ENCODE assay signal across 8 mouse cellular contexts in genomic region chr8:105637601-105638041, GRCm38 (mm10). TPM values are rescaled to one million over a fixed set of nuclear protein-coding genes. Genes with fewer than 3 reads are reported as not detected.
DNase-seq lines count a peak whose midpoint lies in the region; ATAC-seq lines count a peak whose summit lies in the region.

No protein-coding gene starts in this region.

- intact Hi-C loops in heart, postnatal 36 days (cut with DNase I): loop anchor here (2.0 to 5.0 kb wide), 2 partner anchors 50 to 63 kb away; partner anchors contain the start of genes Acd, Carmil2 and Pard6a

- H3K4me1 ChIP-seq in heart, embryonic 15.5 days (replicated peaks): peaks cover 30% of the 10 kb centered on the region
- H3K4me1 ChIP-seq in embryonic facial prominence, embryonic 13.5 days: peaks cover 27% of the 10 kb centered on the region
- H3K4me1 ChIP-seq in limb, embryonic 13.5 days: peaks cover 28% of the 10 kb centered on the region
- peaks cover 25% of the 10 kb centered on the region for H3K4me1 ChIP-seq in neural tube, embryonic 14.5 days (ENCODE audit: control insufficient read depth, insufficient read depth, low read length)

- peak overlapping the region; percentile 83 for H3K4me2 ChIP-seq in heart, embryonic 15.5 days
- peak overlapping the region; percentile 82 for H3K4me2 ChIP-seq in embryonic facial prominence, embryonic 13.5 days
- H3K4me2 ChIP-seq in limb, embryonic 13.5 days (replicated peaks): peak overlapping the region; percentile 86
- H3K4me2 ChIP-seq in neural tube, embryonic 14.5 days (ENCODE audit: low read depth, low read length): peak overlapping the region; percentile 88

- peak overlapping the region; percentile 100 for H3K27ac ChIP-seq in heart, embryonic 15.5 days
- peak overlapping the region; percentile 100 for H3K27ac ChIP-seq in embryonic facial prominence, embryonic 13.5 days
- H3K27ac ChIP-seq in limb, embryonic 13.5 days: peak overlapping the region; percentile 100
- peak overlapping the region; percentile 100 for H3K27ac ChIP-seq in neural tube, embryonic 14.5 days (ENCODE audit: low read depth, low read length)

- H3K27me3 ChIP-seq in heart, embryonic 15.5 days: no peaks in the 10 kb centered on the region
- H3K27me3 ChIP-seq in embryonic facial prominence, embryonic 13.5 days: no peaks in the 10 kb centered on the region
- no peaks in the 10 kb centered on the region for H3K27me3 ChIP-seq in limb, embryonic 13.5 days
- no peaks in the 10 kb centered on the region for H3K27me3 ChIP-seq in neural tube, embryonic 14.5 days (ENCODE audit: control insufficient read depth, insufficient read depth, low read length)

- H3K9ac ChIP-seq in heart, embryonic 15.5 days: peak overlapping the region; percentile 99
- H3K9ac ChIP-seq in embryonic facial prominence, embryonic 13.5 days: peak overlapping the region; percentile 100
- H3K9ac ChIP-seq in limb, embryonic 13.5 days: peak overlapping the region; percentile 99
- peak overlapping the region; percentile 100 for H3K9ac ChIP-seq in neural tube, embryonic 14.5 days (replicated peaks; ENCODE audit: low read depth, low read length)

- no peaks in the 10 kb centered on the region for H3K9me3 ChIP-seq in heart, embryonic 15.5 days (replicated peaks)
- no peaks in the 10 kb centered on the region for H3K9me3 ChIP-seq in embryonic facial prominence, embryonic 13.5 days
- H3K9me3 ChIP-seq in limb, embryonic 13.5 days: no peaks in the 10 kb centered on the region
- H3K9me3 ChIP-seq in neural tube, embryonic 14.5 days (ENCODE audit: control insufficient read depth, low read length): no peaks in the 10 kb centered on the region

- no peak for ATAC-seq in heart, embryonic 15.5 days (replicated peaks; ENCODE audit: insufficient number of reproducible peaks, insufficient read depth, low FRiP score, low read depth)
- ATAC-seq in embryonic facial prominence, embryonic 13.5 days (ENCODE audit: insufficient number of reproducible peaks, insufficient read depth, low FRiP score, low TSS enrichment, low read depth): no peak
- 0 out of 2 replicates have a peak, but pooled peaks have one; percentile 20 for ATAC-seq in limb, embryonic 13.5 days (ENCODE audit: low FRiP score, low read depth)
- no peak for ATAC-seq in neural tube, embryonic 14.5 days (ENCODE audit: low read depth)
- ATAC-seq in cerebellum, adult (ENCODE audit: insufficient number of reproducible peaks, low FRiP score, low TSS enrichment): no peak

- DNase-seq in heart, postnatal 36 days: no peak
- peak; percentile 41 for DNase-seq in ES-CJ7 (ENCODE audit: low read depth, low spot score)
- no peak for DNase-seq in layer of hippocampus, adult 11-12 months (ENCODE audit: low spot score)

- no peaks in the 10 kb centered on the region for H3K36me3 ChIP-seq in heart, embryonic 15.5 days
- H3K36me3 ChIP-seq in embryonic facial prominence, embryonic 13.5 days: no peaks in the 10 kb centered on the region
- H3K36me3 ChIP-seq in limb, embryonic 13.5 days: no peaks in the 10 kb centered on the region
- H3K36me3 ChIP-seq in neural tube, embryonic 14.5 days (ENCODE audit: control insufficient read depth, insufficient read depth, low read length): no peaks in the 10 kb centered on the region

- WGBS in heart, embryonic 15.5 days: under 1% methylated on average over 11 of the region's 11 CpGs
- WGBS in embryonic facial prominence, embryonic 13.5 days: under 1% methylated on average over 11 of the region's 11 CpGs
- WGBS in limb, embryonic 13.5 days: under 1% methylated on average over 11 of the region's 11 CpGs
- 0% methylated on average over 11 of the region's 11 CpGs for WGBS in neural tube, embryonic 14.5 days

- peak overlapping the region; percentile 97 for H3K4me3 ChIP-seq in heart, embryonic 15.5 days
- peak overlapping the region; percentile 88 for H3K4me3 ChIP-seq in embryonic facial prominence, embryonic 13.5 days
- H3K4me3 ChIP-seq in limb, embryonic 13.5 days: peak overlapping the region; percentile 89
- peak overlapping the region; percentile 93 for H3K4me3 ChIP-seq in neural tube, embryonic 14.5 days (ENCODE audit: low read depth, low read length)

RNA-seq across cellular contexts. Expression of gene Agrp, which starts 0.4 kb away (rescaled TPM):
- polyA plus RNA-seq in heart, embryonic 15.5 days (2015; fragmentation: Nextera tagmentation; extraction: Ambion mirVana): 0.24 and 0.29 TPM in 2 replicates
- total RNA-seq in heart, postnatal 36 days (2021): not detected
- polyA plus RNA-seq in embryonic facial prominence, embryonic 13.5 days (2015; fragmentation: Nextera tagmentation; extraction: Ambion mirVana): 0.90 and 2.1 TPM in 2 replicates
- 1.9 and 2.0 TPM in 2 replicates for polyA plus RNA-seq in limb, embryonic 13.5 days (2015; fragmentation: Nextera tagmentation; extraction: Ambion mirVana)
- 0.71 and 1.3 TPM in 2 replicates for polyA plus RNA-seq in neural tube, embryonic 14.5 days (2014; fragmentation: Nextera tagmentation; extraction: Ambion mirVana)

RNA-seq across cellular contexts. Expression of gene Ctcf, which starts 1.3 kb away (rescaled TPM):
- polyA plus RNA-seq in heart, embryonic 15.5 days (2015; fragmentation: Nextera tagmentation; extraction: Ambion mirVana): 64.5 and 77.1 TPM in 2 replicates
- 10 to 100 TPM; 40.0 to 43.0 TPM for total RNA-seq in heart, postnatal 36 days (2021)
- 136 and 146 TPM in 2 replicates for polyA plus RNA-seq in embryonic facial prominence, embryonic 13.5 days (2015; fragmentation: Nextera tagmentation; extraction: Ambion mirVana)
- polyA plus RNA-seq in limb, embryonic 13.5 days (2015; fragmentation: Nextera tagmentation; extraction: Ambion mirVana): 140 and 142 TPM in 2 replicates
- polyA plus RNA-seq in neural tube, embryonic 14.5 days (2014; fragmentation: Nextera tagmentation; extraction: Ambion mirVana): 81.3 and 85.6 TPM in 2 replicates

RNA-seq across cellular contexts. Expression of gene Ripor1, which starts 32.6 kb away (rescaled TPM):
- 27.9 and 36.5 TPM in 2 replicates for polyA plus RNA-seq in heart, embryonic 15.5 days (2015; fragmentation: Nextera tagmentation; extraction: Ambion mirVana)
- total RNA-seq in heart, postnatal 36 days (2021): 10 to 100 TPM; 53.0 to 53.8 TPM
- 18.6 and 18.7 TPM in 2 replicates for polyA plus RNA-seq in embryonic facial prominence, embryonic 13.5 days (2015; fragmentation: Nextera tagmentation; extraction: Ambion mirVana)
- 20.1 and 20.2 TPM in 2 replicates for polyA plus RNA-seq in limb, embryonic 13.5 days (2015; fragmentation: Nextera tagmentation; extraction: Ambion mirVana)
- 25.8 and 29.6 TPM in 2 replicates for polyA plus RNA-seq in neural tube, embryonic 14.5 days (2014; fragmentation: Nextera tagmentation; extraction: Ambion mirVana)

RNA-seq across cellular contexts. Expression of gene Carmil2, which starts 48.5 kb away (rescaled TPM):
- polyA plus RNA-seq in heart, embryonic 15.5 days (2015; fragmentation: Nextera tagmentation; extraction: Ambion mirVana): 0.26 and 2.4 TPM in 2 replicates
- total RNA-seq in heart, postnatal 36 days (2021): under 1 TPM; 0.27 to 0.31 TPM
- polyA plus RNA-seq in embryonic facial prominence, embryonic 13.5 days (2015; fragmentation: Nextera tagmentation; extraction: Ambion mirVana): 0.61 and 0.84 TPM in 2 replicates
- polyA plus RNA-seq in limb, embryonic 13.5 days (2015; fragmentation: Nextera tagmentation; extraction: Ambion mirVana): 0.55 and 0.77 TPM in 2 replicates
- polyA plus RNA-seq in neural tube, embryonic 14.5 days (2014; fragmentation: Nextera tagmentation; extraction: Ambion mirVana): 21.7 and 22.3 TPM in 2 replicates
